Mouse (Mus musculus) erythroblast, embryonic 14.5 days (primary cell): ENCODE data around the gene Dip2c.

Source experiments
- GATA1 ChIP-seq: IDR thresholded peaks from 2 replicates; pipeline ENCODE4 v1.6.1; 2012; ENCODE audit warnings: low read length, inconsistent platforms, mixed read lengths
- TAL1 ChIP-seq: IDR thresholded peaks from 3 replicates; pipeline ENCODE4 v1.6.1; 2012; ENCODE audit warnings: low read length, inconsistent platforms, mixed read lengths

- TF ChIP-seq GATA1 (no peak), TAL1 (no peak)
These were observed 271.5 kb downstream of the Dip2c start for GRCm38 (mm10) chr13:9547698-9548344.
